Mouse (Mus musculus): ENCODE data around the gene Apopt1.

Apopt1 gene

GRCm38 (mm10) chr12:111713004-111713651 lies at the start of gene Apopt1, which contains the start of gene Bag5:
Gene Apopt1, plus strand, starts transcription at chr12:111713261.
Gene Bag5, minus strand, starts transcription at chr12:111713257.
- peak; percentile 90 to 93 for DNase-seq (ENCODE audit: low spot score in 2 of 2)

- DNase-seq (ENCODE audit: low spot score in 2 of 2), result no peak
Measured at GRCm38 (mm10) chr12:111664144-111664634, 48.9 kb upstream of the Apopt1 start.

- DNase-seq (ENCODE audit: low spot score in 2 of 2), result no peak
Measured at GRCm38 (mm10) chr12:111665041-111665880, 47.8 kb upstream of the Apopt1 start.

- DNase-seq (ENCODE audit: low spot score in 2 of 2), result peak; percentile 75 to 90
Measured at GRCm38 (mm10) chr12:111666380-111666779, 46.7 kb upstream of the Apopt1 start.

GRCm38 (mm10) chr12:111667421-111667820 lies 45.6 kb upstream of the Apopt1 start:
- no peak for DNase-seq (ENCODE audit: low spot score in 2 of 2)

- DNase-seq (ENCODE audit: low spot score in 2 of 2), result peak; percentile 96 to 97
Measured at GRCm38 (mm10) chr12:111668457-111668912, 44.6 kb upstream of the Apopt1 start.

GRCm38 (mm10) chr12:111669000-111669788 lies 43.9 kb upstream of the Apopt1 start:
- no peak for DNase-seq (ENCODE audit: low spot score in 2 of 2)

- no peak for DNase-seq (ENCODE audit: low spot score in 2 of 2)
Measured at GRCm38 (mm10) chr12:111669961-111670360, 43.1 kb upstream of the Apopt1 start.

- DNase-seq (ENCODE audit: low spot score in 2 of 2), result peak in 1 of 2 experiments; percentile 78
Measured at GRCm38 (mm10) chr12:111670371-111670971, 42.6 kb upstream of the Apopt1 start.

- DNase-seq (ENCODE audit: low spot score in 2 of 2), result no peak
Measured at GRCm38 (mm10) chr12:111670976-111671375, 42.1 kb upstream of the Apopt1 start.

- peak in 1 of 2 experiments; percentile 79 for DNase-seq (ENCODE audit: low spot score in 2 of 2)
Measured at GRCm38 (mm10) chr12:111671431-111671902, 41.6 kb upstream of the Apopt1 start.

GRCm38 (mm10) chr12:111672176-111672575 lies 40.9 kb upstream of the Apopt1 start, which contains the start of gene Ckb:
Gene Ckb, minus strand, starts transcription at chr12:111672338.
- peak; percentile 94 to 95 for DNase-seq (ENCODE audit: low spot score in 2 of 2)

- no peak for DNase-seq (ENCODE audit: low spot score in 2 of 2)
Measured at GRCm38 (mm10) chr12:111672581-111672980, 40.5 kb upstream of the Apopt1 start.

GRCm38 (mm10) chr12:111674850-111675486 lies 38.1 kb upstream of the Apopt1 start:
- DNase-seq (ENCODE audit: low spot score in 2 of 2), result no peak

GRCm38 (mm10) chr12:111675797-111676580 lies 37.1 kb upstream of the Apopt1 start:
- DNase-seq (ENCODE audit: low spot score in 2 of 2), result no peak

GRCm38 (mm10) chr12:111677421-111677820 lies 35.6 kb upstream of the Apopt1 start:
- DNase-seq (ENCODE audit: low spot score in 2 of 2), result no peak

GRCm38 (mm10) chr12:111677882-111678669 lies 35.0 kb upstream of the Apopt1 start, which contains the start of gene Trmt61a:
Gene Trmt61a, plus strand, starts transcription at chr12:111678105.
- peak; percentile 84 to 91 for DNase-seq (ENCODE audit: low spot score in 2 of 2)

- no peak for DNase-seq (ENCODE audit: low spot score in 2 of 2)
Measured at GRCm38 (mm10) chr12:111678670-111678933, 34.5 kb upstream of the Apopt1 start.

- DNase-seq (ENCODE audit: low spot score in 2 of 2), result no peak
Measured at GRCm38 (mm10) chr12:111678997-111679396, 34.1 kb upstream of the Apopt1 start.
